Mouse (Mus musculus) myocyte (in vitro differentiated cells): ENCODE measurements at regions not wholly inside any gene's neighbourhood (a gene's known extent, or its start where the extent isn't known, plus 50 kb on each side); places are given as distances from the start of the nearest gene placed in this dataset.
"Not testable (repeated sequence)": the region's sequence is repeated elsewhere in the genome, so short reads cannot be mapped to it uniquely, and the experiment has no call there.

ENCODE experiments used
- H3K27me3 ChIP-seq: one replicate; pipeline ENCODE4 v1.6.1; 2011; ENCODE audit not compliant: control insufficient read depth, insufficient read depth, insufficient read length
- H3K36me3 ChIP-seq: one replicate; pipeline ENCODE4 v1.6.1; 2011; ENCODE audit not compliant: control insufficient read depth, insufficient read depth
- H3K4me2 ChIP-seq: one replicate; pipeline ENCODE4 v1.6.1; 2011; ENCODE audit warnings: low read depth, control low read depth
- H3K4me3 ChIP-seq: one replicate; pipeline ENCODE4 v1.5.1; 2011; ENCODE audit warnings: mild to moderate bottlenecking, control low read depth, moderate library complexity
- H3K79me2 ChIP-seq: one replicate; pipeline ENCODE4 v1.6.1; 2011; ENCODE audit not compliant: control insufficient read depth, insufficient read depth
- H3ac ChIP-seq: one replicate; pipeline ENCODE4 v1.6.1; 2011; ENCODE audit not compliant: control insufficient read depth, insufficient read length
- CEBPB ChIP-seq: IDR thresholded peaks from 2 replicates; pipeline ENCODE4 v1.6.1; 2011; ENCODE audit warnings: mild to moderate bottlenecking, moderate library complexity; ENCODE audit not compliant: poor library complexity, insufficient read depth, severe bottlenecking
- E2F4 ChIP-seq: IDR thresholded peaks from one replicate; pipeline ENCODE4 v1.6.1; 2011; ENCODE audit warnings: mild to moderate bottlenecking, control low read depth, moderate library complexity; ENCODE audit not compliant: insufficient read depth
- MAX ChIP-seq: IDR thresholded peaks from one replicate; pipeline ENCODE4 v1.6.1; 2011; ENCODE audit warnings: low read depth, mild to moderate bottlenecking, control low read depth
- MYOD1 ChIP-seq, 3 experiments: IDR thresholded peaks; one replicate each; pipeline ENCODE4 v1.6.1; 2011; ENCODE audit warnings: control low read depth in 2 of 3, low read depth in 2 of 3, mild to moderate bottlenecking in 2 of 3, moderate library complexity in 1 of 3; ENCODE audit not compliant: insufficient read length in 2 of 3, control insufficient read depth in 1 of 3
- MYOG ChIP-seq, 3 experiments: IDR thresholded peaks; one replicate each; pipeline ENCODE4 v1.6.1; 2011; ENCODE audit warnings: control low read depth in 2 of 3, low read depth in 2 of 3, mild to moderate bottlenecking in 2 of 3; ENCODE audit not compliant: insufficient read length in 2 of 3, control insufficient read depth in 1 of 3, insufficient read depth in 1 of 3
- POLR2A ChIP-seq: IDR thresholded peaks from one replicate; pipeline ENCODE4 v1.6.1; 2011; ENCODE audit warnings: low read depth, mild to moderate bottlenecking, control low read depth, moderate library complexity; ENCODE audit not compliant: insufficient read length
- POLR2AphosphoS2 ChIP-seq: IDR thresholded peaks from one replicate; pipeline ENCODE4 v1.6.1; 2011; ENCODE audit warnings: low read depth, control low read depth; ENCODE audit not compliant: insufficient read length
- REST ChIP-seq: IDR thresholded peaks from one replicate; pipeline ENCODE4 v1.6.1; 2011; ENCODE audit warnings: mild to moderate bottlenecking, control low read depth, moderate library complexity; ENCODE audit not compliant: insufficient read depth, insufficient read length
- SRF ChIP-seq: IDR thresholded peaks from one replicate; pipeline ENCODE4 v1.6.1; 2011; ENCODE audit warnings: low read depth; ENCODE audit not compliant: control insufficient read depth, insufficient read length
- TCF12 ChIP-seq: IDR thresholded peaks from one replicate; pipeline ENCODE4 v1.6.1; 2011; ENCODE audit warnings: mild to moderate bottlenecking, control low read depth; ENCODE audit not compliant: poor library complexity, insufficient read depth, severe bottlenecking
- TCF3 ChIP-seq: IDR thresholded peaks from one replicate; pipeline ENCODE4 v1.6.1; 2011; ENCODE audit warnings: low read depth, control low read depth; ENCODE audit not compliant: insufficient read length
- USF1 ChIP-seq: IDR thresholded peaks from one replicate; pipeline ENCODE4 v1.6.1; 2011; ENCODE audit warnings: low read depth, mild to moderate bottlenecking, control low read depth, moderate library complexity

- TF ChIP-seq MYOD1 (IDR thresholded peaks at IDR 0.05; ENCODE audit: control insufficient read depth in 1 of 3, insufficient read length in 2 of 3, low read depth in 2 of 3) (no peak), MAX (no peak), MYOG (IDR thresholded peaks at IDR 0.05; ENCODE audit: control insufficient read depth in 1 of 3, insufficient read depth in 1 of 3, insufficient read length in 2 of 3, low read depth in 2 of 3) (no peak), TCF12 (no peak), USF1 (no peak), E2F4 (no peak), SRF (no peak), REST (no peak), CEBPB (no peak)
- Histone ChIP-seq H3ac (no peak overlapping the region), H3K36me3 (no peaks in the 10 kb centered on the region), H3K79me2 (no peaks in the 10 kb centered on the region), H3K27me3 (no peaks in the 10 kb centered on the region), H3K4me3 (no peak overlapping the region), H3K4me2 (no peak overlapping the region)
Observed at GRCm38 (mm10) chr1:137221087-137222057, 261.1 kb upstream of the Nr5a2 start.

- Histone ChIP-seq H3K4me3 (no peak overlapping the region), H3K36me3 (no peaks in the 10 kb centered on the region), H3K79me2 (no peaks in the 10 kb centered on the region), H3K4me2 (no peak overlapping the region), H3K27me3 (no peaks in the 10 kb centered on the region), H3ac (no peak overlapping the region)
- no peak for TF ChIP-seq TCF3
- no peak for TF ChIP-seq REST
- TF ChIP-seq MAX = no peak
- TF ChIP-seq E2F4 = no peak
- no peak for TF ChIP-seq POLR2A
- no peak for TF ChIP-seq USF1
- no peak for TF ChIP-seq MYOG (IDR thresholded peaks at IDR 0.05; ENCODE audit: control insufficient read depth in 1 of 3, insufficient read depth in 1 of 3, insufficient read length in 2 of 3, low read depth in 2 of 3)
- no peak for TF ChIP-seq MYOD1 (IDR thresholded peaks at IDR 0.05; ENCODE audit: control insufficient read depth in 1 of 3, insufficient read length in 2 of 3, low read depth in 2 of 3)
- TF ChIP-seq SRF = no peak
- no peak for TF ChIP-seq TCF12
- no peak for TF ChIP-seq POLR2AphosphoS2
- no peak for TF ChIP-seq CEBPB
Observed at GRCm38 (mm10) chr1:137220226-137220625, 260.0 kb upstream of the Nr5a2 start.

- H3K36me3 ChIP-seq = no peaks in the 10 kb centered on the region
- TF ChIP-seq TCF3 (no peak), SRF (no peak), MAX (no peak), TCF12 (no peak), USF1 (no peak), MYOD1 (IDR thresholded peaks at IDR 0.05; ENCODE audit: control insufficient read depth in 1 of 3, insufficient read length in 2 of 3, low read depth in 2 of 3) (no peak), E2F4 (no peak), MYOG (IDR thresholded peaks at IDR 0.05; ENCODE audit: control insufficient read depth in 1 of 3, insufficient read depth in 1 of 3, insufficient read length in 2 of 3, low read depth in 2 of 3) (no peak), POLR2AphosphoS2 (no peak), POLR2A (no peak), REST (no peak), CEBPB (no peak)
- no peaks in the 10 kb centered on the region for H3K27me3 ChIP-seq
- no peak overlapping the region for H3K4me2 ChIP-seq
- no peaks in the 10 kb centered on the region for H3K79me2 ChIP-seq
- H3K4me3 ChIP-seq = no peak overlapping the region
- H3ac ChIP-seq = no peak overlapping the region
Observed at GRCm38 (mm10) chr1:137218611-137219010, 258.4 kb upstream of the Nr5a2 start.

- Histone ChIP-seq H3K79me2 (no peaks in the 10 kb centered on the region), H3ac (no peak overlapping the region), H3K36me3 (no peaks in the 10 kb centered on the region), H3K27me3 (no peaks in the 10 kb centered on the region), H3K4me2 (no peak overlapping the region), H3K4me3 (no peak overlapping the region)
- no peak for TF ChIP-seq TCF12
- no peak for TF ChIP-seq POLR2A
- TF ChIP-seq USF1 = no peak
- no peak for TF ChIP-seq SRF
Observed at GRCm38 (mm10) chr1:137218096-137218495, 257.8 kb upstream of the Nr5a2 start.

- no peaks in the 10 kb centered on the region for H3K79me2 ChIP-seq
- TF ChIP-seq SRF = no peak
- TF ChIP-seq REST = no peak
- no peak for TF ChIP-seq MAX
- no peak for TF ChIP-seq MYOG (IDR thresholded peaks at IDR 0.05; ENCODE audit: control insufficient read depth in 1 of 3, insufficient read depth in 1 of 3, insufficient read length in 2 of 3, low read depth in 2 of 3)
- no peak for TF ChIP-seq POLR2A
- no peak for TF ChIP-seq TCF12
- TF ChIP-seq E2F4 = no peak
- no peak for TF ChIP-seq USF1
- no peak for TF ChIP-seq CEBPB
- TF ChIP-seq TCF3 = no peak
- no peak for TF ChIP-seq POLR2AphosphoS2
- TF ChIP-seq MYOD1 (IDR thresholded peaks at IDR 0.05; ENCODE audit: control insufficient read depth in 1 of 3, insufficient read length in 2 of 3, low read depth in 2 of 3) = no peak
- H3K36me3 ChIP-seq = no peaks in the 10 kb centered on the region
- no peak overlapping the region for H3K4me3 ChIP-seq
- no peak overlapping the region for H3K4me2 ChIP-seq
- no peaks in the 10 kb centered on the region for H3K27me3 ChIP-seq
- no peak overlapping the region for H3ac ChIP-seq
Observed at GRCm38 (mm10) chr1:137217206-137217605, 257.0 kb upstream of the Nr5a2 start.

GRCm38 (mm10) chr1:137214328-137214727 is 254.1 kb upstream of the Nr5a2 start:
- not testable (repeated sequence) for H3ac ChIP-seq, H3K27me3 ChIP-seq, H3K4me2 ChIP-seq, H3K36me3 ChIP-seq, H3K4me3 ChIP-seq, H3K79me2 ChIP-seq
